ENCODE assay signal across 8 mouse cellular contexts in genomic region chr1:42491644-42492277, GRCm38 (mm10).
DNase-seq lines count a peak whose midpoint lies in the region; ATAC-seq and TF ChIP-seq lines count a peak whose summit lies in the region.

No protein-coding gene starts in this region.

- peak overlapping the region; percentile 64 for H3K27ac ChIP-seq in kidney, embryonic 15.5 days
- no peak overlapping the region for H3K27ac ChIP-seq in kidney, adult 2 months (ENCODE audit: insufficient read depth, low read depth, low read length)
- no peak overlapping the region for H3K27ac ChIP-seq in liver, embryonic 13.5 days
- no peak overlapping the region for H3K27ac ChIP-seq in stomach, embryonic 15.5 days

- TF ChIP-seq CTCF in kidney, adult 2 months (conservative IDR thresholded peaks at IDR 0.05; ENCODE audit: insufficient read depth, insufficient read length, low read depth, low read length): no peak

- 2% methylated on average over 35 of the region's 35 CpGs for WGBS in kidney, embryonic 15.5 days
- 14% methylated on average over 35 of the region's 35 CpGs for WGBS in kidney, adult 2 months
- 6% methylated on average over 35 of the region's 35 CpGs for WGBS in liver, embryonic 13.5 days (ENCODE audit: insufficient replicate concordance)
- WGBS in stomach, embryonic 15.5 days: 6% methylated on average over 35 of the region's 35 CpGs

- peaks cover 19% of the 10 kb centered on the region for H3K27me3 ChIP-seq in kidney, embryonic 15.5 days
- H3K27me3 ChIP-seq in kidney, adult 2 months (replicated peaks; ENCODE audit: control insufficient read depth, insufficient read depth, low read length): no peaks in the 10 kb centered on the region
- peaks cover 16% of the 10 kb centered on the region for H3K27me3 ChIP-seq in liver, embryonic 13.5 days
- no peaks in the 10 kb centered on the region for H3K27me3 ChIP-seq in stomach, embryonic 15.5 days (replicated peaks)

- peak overlapping the region; percentile 36 for H3K4me3 ChIP-seq in kidney, embryonic 15.5 days (replicated peaks)
- H3K4me3 ChIP-seq in kidney, adult 2 months (ENCODE audit: insufficient read depth, low read depth, low read length): no peak overlapping the region
- peak overlapping the region; percentile 25 for H3K4me3 ChIP-seq in liver, embryonic 13.5 days (replicated peaks)
- peak overlapping the region; percentile 28 for H3K4me3 ChIP-seq in stomach, embryonic 15.5 days (replicated peaks)

- intact Hi-C loops in heart, postnatal 36 days (cut with DNase I): no loop called here

- no peaks in the 10 kb centered on the region for H3K36me3 ChIP-seq in kidney, embryonic 15.5 days
- H3K36me3 ChIP-seq in kidney, adult 2 months (ENCODE audit: control insufficient read depth, insufficient read depth, low read length): no peaks in the 10 kb centered on the region
- H3K36me3 ChIP-seq in liver, embryonic 13.5 days: no peaks in the 10 kb centered on the region
- H3K36me3 ChIP-seq in stomach, embryonic 15.5 days: no peaks in the 10 kb centered on the region

- no peaks in the 10 kb centered on the region for H3K9me3 ChIP-seq in kidney, embryonic 15.5 days (replicated peaks)
- H3K9me3 ChIP-seq in liver, embryonic 13.5 days (replicated peaks): no peaks in the 10 kb centered on the region
- no peaks in the 10 kb centered on the region for H3K9me3 ChIP-seq in stomach, embryonic 15.5 days

- H3K9ac ChIP-seq in kidney, embryonic 15.5 days: peak overlapping the region; percentile 44
- H3K9ac ChIP-seq in liver, embryonic 13.5 days: peak overlapping the region; percentile 36; the same call in 1 of the 2 replicates
- no peak overlapping the region for H3K9ac ChIP-seq in stomach, embryonic 15.5 days

- no peak for DNase-seq in kidney, adult 2 months
- peak; percentile 71 for DNase-seq in embryo, embryonic 10.5 days (ENCODE audit: low spot score)
- peak; percentile 2 to 8 for DNase-seq in heart, postnatal 36 days
- no peak for DNase-seq in liver, embryonic 13.5 days
- DNase-seq in thymus, postnatal 25 days: no peak

- ATAC-seq in kidney, embryonic 15.5 days (replicated peaks; ENCODE audit: low FRiP score): peak; percentile 4; the same call in 1 of the 2 replicates
- ATAC-seq in liver, embryonic 13.5 days (ENCODE audit: low read depth): 0 out of 2 replicates have a peak, but pooled peaks have one; percentile 12
- 0 out of 2 replicates have a peak, but pooled peaks have one; percentile 25 for ATAC-seq in stomach, embryonic 15.5 days (ENCODE audit: insufficient read depth, low FRiP score, low read depth)
- ATAC-seq in granulocyte monocyte progenitor cell, adult 5-6 weeks (replicated peaks; ENCODE audit: poor library complexity, severe bottlenecking): no peak

- H3K4me1 ChIP-seq in kidney, embryonic 15.5 days: peaks cover 31% of the 10 kb centered on the region
- 0 out of 2 replicates have a peak, but pooled peaks cover 4% of the 10 kb centered on the region for H3K4me1 ChIP-seq in kidney, adult 2 months (ENCODE audit: control insufficient read depth, insufficient read depth, low read length)
- no peaks in the 10 kb centered on the region for H3K4me1 ChIP-seq in liver, embryonic 13.5 days (replicated peaks)
- peaks cover 5% of the 10 kb centered on the region; the same call in 1 of the 2 replicates for H3K4me1 ChIP-seq in stomach, embryonic 15.5 days

- peak overlapping the region; percentile 65 for H3K4me2 ChIP-seq in kidney, embryonic 15.5 days
- H3K4me2 ChIP-seq in liver, embryonic 13.5 days: peak overlapping the region; percentile 43
- H3K4me2 ChIP-seq in stomach, embryonic 15.5 days: peak overlapping the region; percentile 48

- no peak for TF ChIP-seq POLR2A in kidney, adult 2 months (IDR thresholded peaks at IDR 0.05; ENCODE audit: low read depth, low read length)

Comparison
In these comparisons a context has a peak if more than half of its experiments do, and no peak if none do; other contexts are left out.
1. DNase-seq: peak in embryo, embryonic 10.5 days (single experiment) and heart, postnatal 36 days (2 of 2); none in kidney, adult 2 months (single experiment), liver, embryonic 13.5 days (single experiment) and thymus, postnatal 25 days (single experiment).
2. Peak in every context shown above with its lines, with median percentiles within 50 percentile points of each other: H3K4me2 ChIP-seq.